Mouse (Mus musculus): ENCODE measurements around the gene Lamtor5. TPM values are rescaled to one million over a fixed set of nuclear protein-coding genes. Genes with fewer than 3 reads are reported as not detected.

The Lamtor5 gene
- total RNA-seq (2023) = 10 to 100 TPM; 45.2 to 49.5 TPM

DNA sequence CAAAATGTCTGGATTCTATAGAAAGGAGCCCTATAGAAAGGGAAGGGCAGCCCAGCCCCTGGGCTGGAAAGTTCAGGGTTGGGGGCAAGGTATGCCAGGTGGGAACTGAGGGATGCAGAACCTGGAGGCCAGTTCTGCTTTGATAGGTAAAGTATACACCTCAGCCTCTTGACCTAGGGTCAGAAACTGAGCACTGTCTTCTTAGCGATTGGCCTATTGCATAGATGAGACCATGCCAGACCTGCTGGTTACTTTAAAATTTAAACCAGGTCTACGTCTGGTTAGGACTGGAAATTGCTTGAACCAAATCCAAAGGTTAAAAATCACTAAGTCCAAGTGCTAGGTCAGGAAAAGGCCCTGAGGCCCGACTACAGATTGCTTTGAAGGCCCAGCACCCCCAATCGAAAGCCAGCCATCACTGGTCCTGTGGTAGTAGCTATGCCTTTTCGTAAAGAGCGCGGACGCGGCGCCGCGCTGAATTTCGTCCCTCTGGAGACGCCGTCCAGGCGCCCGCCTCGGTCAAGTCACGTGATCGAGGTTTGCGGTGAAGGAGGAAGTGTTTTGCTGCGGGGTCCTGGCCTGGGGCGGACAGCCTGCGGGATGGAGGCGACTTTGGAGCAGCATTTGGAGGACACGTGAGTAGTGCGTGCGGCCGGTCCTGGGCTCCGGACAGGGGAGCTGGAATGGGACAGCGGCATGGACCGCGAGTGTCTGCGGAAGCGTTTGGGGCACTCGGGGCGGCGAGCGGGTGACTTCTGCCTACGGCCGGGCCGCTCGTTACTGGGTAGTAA lies at the start of gene Lamtor5:
TSS of gene Lamtor5 (plus strand) at position 380 of the 791 bp plus-strand sequence.

DNA sequence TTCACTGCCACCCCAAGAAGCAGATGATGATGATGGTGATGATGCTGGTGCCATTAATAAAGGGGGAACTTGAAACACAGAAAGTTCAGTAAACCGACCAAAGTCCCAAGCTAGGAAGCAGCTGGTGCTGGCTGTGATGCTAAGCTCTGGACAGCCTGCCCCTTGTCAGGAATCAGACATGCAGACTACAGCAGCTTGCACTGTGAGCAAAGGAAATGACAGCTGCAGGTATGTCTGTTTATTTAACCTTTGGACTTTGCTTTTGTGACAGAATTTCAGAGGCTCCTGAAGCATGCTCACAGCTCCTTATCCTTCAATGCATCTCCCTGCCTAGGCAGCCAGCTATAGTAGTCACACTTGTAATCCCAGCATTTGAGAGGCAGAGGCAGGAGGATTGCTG lies 48.1 kb upstream of the Lamtor5 start, which contains the start of gene A630076J17Rik:
TSS of gene A630076J17Rik (plus strand) at position 88 of the 400 bp plus-strand sequence.

DNA sequence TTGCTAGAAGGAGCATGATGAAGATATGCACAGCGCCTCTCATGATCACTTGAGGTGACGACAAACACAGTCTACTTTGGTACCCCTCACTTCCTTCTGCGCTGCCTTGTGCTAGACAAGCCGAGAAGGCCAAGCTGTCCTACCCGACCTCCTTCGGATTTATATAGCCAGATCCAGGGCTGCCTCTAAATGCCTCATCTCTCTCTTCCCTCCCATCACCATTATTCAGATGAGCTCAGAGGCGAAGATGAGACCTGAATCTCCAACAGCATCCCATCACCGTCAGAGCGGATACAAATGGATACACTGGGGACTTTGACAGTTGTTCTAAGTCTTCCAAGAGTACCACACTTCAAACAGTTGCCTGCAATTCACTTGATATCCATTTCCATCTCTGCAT lies 39.1 kb upstream of the Lamtor5 start, which contains the start of gene Prok1:
TSS of gene Prok1 (minus strand) at position 101 of the 400 bp plus-strand sequence.

DNA sequence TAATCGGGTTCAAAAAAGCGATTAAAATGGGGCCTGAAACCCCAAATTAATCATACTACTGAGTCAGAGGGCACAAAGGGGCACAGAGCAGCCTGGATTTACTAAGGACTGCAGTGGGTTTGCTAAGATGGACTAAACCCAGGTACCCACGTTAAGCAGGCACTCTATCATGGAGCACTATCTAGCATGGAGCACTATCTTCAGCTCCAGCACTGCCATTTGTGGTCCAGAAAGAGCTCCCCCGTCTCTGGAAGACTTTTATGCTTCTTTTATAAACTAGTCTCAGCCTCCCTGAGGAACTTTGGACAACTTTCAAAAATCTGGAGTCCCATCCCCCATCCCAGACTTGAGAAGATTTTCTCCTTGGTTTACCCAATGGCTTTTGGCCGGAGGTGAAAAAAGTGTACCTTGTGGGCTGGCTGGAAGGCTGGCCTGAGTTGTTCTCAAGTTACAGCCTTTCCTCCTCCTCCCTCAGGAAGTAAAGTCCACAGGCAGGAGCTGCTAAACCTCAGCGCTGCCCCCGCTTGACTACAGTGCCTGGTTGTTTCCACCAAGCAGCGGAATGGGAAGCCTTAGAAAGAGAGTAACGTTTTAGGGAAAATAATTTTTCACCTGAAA lies 12.2 kb downstream of the Lamtor5 start, which contains the start of gene Slc16a4:
TSS of gene Slc16a4 (plus strand) at position 467 of the 618 bp plus-strand sequence.

Other genes starting within 250 kb of the Lamtor5 start
- gene Kcna3, start 242.7 kb upstream of the Lamtor5 start, total RNA-seq (2023) = 10 to 100 TPM; 67.8 to 74.6 TPM
- 1 to 10 TPM; 5.9 to 6.7 TPM for gene Kcna2, start 177.7 kb upstream of the Lamtor5 start, total RNA-seq (2023)
- gene Kcna10, start 95.8 kb upstream of the Lamtor5 start, total RNA-seq (2023) = not detected
- gene Cym, start 57.1 kb upstream of the Lamtor5 start, total RNA-seq (2023) = not detected
- gene A630076J17Rik, start 48.2 kb upstream of the Lamtor5 start, total RNA-seq (2023) = not detected
- gene Prok1, start 39.2 kb upstream of the Lamtor5 start, total RNA-seq (2023) = not detected
- 1 to 10 TPM in 1 of 2 experiments, under 1 TPM in 1; 0.83 to 1.5 TPM for gene Slc16a4, start 12.4 kb downstream of the Lamtor5 start, total RNA-seq (2023)
- 10 to 100 TPM; 53.3 TPM for gene Rbm15, start 54.8 kb downstream of the Lamtor5 start, total RNA-seq (2023)
- not detected for gene Kcnc4, start 180.7 kb downstream of the Lamtor5 start, total RNA-seq (2023)
- gene Slc6a17, start 239.2 kb downstream of the Lamtor5 start, total RNA-seq (2023) = not detected

Measured in T-cell, adult 66 days (primary cell).